Mouse (Mus musculus) 416B (cell line): ENCODE measurements around the gene Gm7073.

ENCODE experiments used
- DNase-seq: peaks from one replicate; pipeline ENCODE4 v3.0.0; 2011; ENCODE audit warnings: low read depth

The Gm7073 gene

GRCm38 (mm10) chrX:60539149-60539548 lies at the start of gene Gm7073:
TSS of gene Gm7073 (minus strand) at chrX:60539249.
- DNase-seq: no peak

DNA sequence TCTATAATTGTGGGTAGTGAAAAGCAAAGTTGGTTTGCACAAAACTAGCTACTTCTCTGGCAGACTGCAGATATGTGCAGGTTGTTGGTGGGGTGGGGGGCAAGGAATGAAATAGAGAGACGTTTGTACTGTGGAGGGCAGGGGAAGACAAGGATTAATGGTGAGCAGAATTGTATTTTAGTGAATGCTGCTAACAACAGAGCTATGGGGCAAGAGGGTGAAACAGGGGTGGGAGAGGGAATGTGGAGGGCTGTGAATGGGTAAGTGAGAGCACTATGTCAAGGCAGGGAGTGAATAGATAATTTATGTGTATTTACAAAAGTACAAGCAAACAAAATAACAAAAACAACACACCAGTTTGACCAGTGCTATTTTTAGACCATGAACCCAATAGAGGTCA lies 31.5 kb upstream of the Gm7073 start:
- no peak for DNase-seq

DNA sequence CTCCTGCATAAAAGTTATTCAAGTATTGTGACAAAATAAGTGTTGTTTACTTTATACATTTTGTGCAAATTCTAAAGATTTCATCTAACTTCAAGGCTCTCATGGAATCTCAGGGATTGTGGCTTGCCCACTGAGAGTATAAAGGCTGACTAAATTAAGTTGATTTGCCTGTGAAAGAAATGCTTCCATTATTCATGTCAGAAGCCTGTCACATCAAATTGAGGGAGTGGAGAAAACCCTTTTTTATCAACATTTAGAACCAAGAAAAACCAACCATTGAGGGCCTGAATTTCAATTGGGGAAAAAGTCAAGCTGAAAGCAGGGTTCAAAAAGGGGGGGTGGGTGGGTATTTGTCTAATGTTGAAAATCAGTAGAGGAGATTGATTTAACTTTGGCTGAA lies 30.0 kb upstream of the Gm7073 start:
- no peak for DNase-seq

GRCm38 (mm10) chrX:60555242-60555641 lies 16.2 kb upstream of the Gm7073 start:
- no peak for DNase-seq

DNA sequence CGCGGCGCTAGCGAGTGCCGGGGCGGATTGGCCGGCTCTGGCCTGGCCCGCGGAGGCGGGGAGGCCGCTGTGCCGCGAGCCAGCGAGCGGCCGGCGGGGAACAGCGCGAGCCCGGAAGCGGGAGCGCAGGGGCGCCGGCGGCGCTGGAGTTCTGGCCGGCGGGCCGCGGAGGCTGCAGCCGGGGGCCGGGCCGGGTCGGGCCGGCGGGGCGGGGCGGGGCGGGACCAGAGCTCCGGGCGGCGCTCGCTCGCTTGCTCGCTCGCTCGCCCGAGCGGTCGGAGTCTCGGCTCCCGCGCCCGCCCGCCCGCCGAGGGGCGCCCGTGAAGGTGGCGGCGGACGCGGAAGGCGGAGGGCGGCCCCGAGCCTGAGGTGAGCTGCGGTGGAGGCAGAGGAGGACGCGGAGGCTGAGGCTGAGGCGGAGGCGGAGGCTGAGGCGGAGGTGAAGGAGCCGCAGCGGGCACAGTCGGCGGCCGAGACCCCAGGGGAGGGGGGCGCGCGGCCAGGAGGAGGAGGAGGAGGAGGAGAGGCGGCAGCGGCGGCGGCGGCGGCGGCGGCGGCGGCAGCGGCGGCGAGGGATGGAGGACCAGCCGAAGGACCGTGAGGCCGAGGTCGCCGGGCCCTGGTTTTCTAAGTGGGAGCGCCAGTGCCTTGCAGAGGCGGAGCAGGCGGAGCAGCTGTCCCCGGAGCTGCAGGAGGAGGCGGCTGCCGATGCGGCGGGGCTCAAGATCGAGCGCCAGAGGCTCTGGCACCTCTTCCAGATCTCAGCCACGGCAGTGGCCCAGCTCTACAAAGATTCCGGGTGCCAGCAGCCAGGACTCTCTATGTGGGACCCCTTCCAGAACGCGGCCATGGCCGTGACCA lies 8.6 kb upstream of the Gm7073 start:
- DNase-seq: no peak

DNA sequence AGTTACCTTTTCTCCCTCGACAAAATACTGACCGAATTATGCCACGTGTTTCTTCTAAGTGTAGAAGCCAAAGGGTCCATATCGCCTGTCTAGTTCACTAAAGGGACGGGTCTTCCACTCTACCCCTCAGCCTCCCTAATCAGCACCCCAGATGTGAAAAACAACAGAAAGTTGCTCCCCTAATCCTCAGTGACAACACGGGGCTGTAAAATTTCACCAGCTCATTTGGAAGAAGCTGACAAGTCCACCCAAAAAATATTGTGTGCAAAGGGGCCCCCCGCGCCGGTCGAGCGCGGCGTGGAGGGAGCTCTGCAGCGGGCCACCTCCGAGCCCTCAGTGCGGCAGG lies 8.0 kb upstream of the Gm7073 start:
- no peak for DNase-seq

- no peak for DNase-seq
Measured at GRCm38 (mm10) chrX:60545906-60546305, 6.9 kb upstream of the Gm7073 start.

DNA sequence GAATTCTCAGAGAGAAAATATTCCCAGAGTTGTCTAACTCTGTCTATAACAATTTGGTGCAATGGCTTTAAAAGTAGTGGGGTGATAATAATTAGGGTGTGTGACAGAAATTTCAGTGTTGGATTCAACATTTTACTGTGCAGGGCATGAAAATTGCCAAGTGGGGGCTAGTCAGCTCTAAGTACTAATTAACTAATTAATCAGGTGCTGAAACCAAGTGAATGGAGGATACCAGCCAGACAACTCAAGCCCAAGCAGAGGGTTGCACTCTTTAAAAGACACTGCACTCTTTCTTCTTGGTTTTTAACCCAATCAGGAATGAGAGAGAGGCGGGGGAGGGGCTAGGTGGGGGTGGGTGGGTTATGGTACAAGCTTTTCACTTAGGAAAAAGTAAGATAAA lies 6.4 kb upstream of the Gm7073 start:
- no peak for DNase-seq

GRCm38 (mm10) chrX:60544098-60544497 lies 5.0 kb upstream of the Gm7073 start:
- no peak for DNase-seq

DNA sequence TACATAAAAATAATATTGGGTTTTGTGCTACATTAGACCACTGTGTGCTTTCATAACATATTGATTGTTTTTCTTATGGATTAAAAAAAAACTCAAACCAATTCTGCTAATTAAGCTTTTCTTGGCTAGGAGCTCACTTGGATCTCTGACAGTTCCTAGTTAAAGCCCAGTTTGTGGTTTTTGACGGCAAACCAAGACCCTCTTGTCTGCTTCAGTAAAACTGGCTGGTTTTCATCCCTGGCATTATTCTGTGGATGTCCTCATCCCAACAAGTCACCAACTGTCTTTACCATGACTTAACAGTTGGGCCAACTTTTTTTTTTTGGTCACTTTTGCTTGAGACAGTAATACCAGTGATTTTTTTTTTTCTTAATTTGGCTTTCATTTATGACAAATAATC lies 3.9 kb upstream of the Gm7073 start:
- no peak for DNase-seq

- peak; percentile 13 for DNase-seq
Measured at GRCm38 (mm10) chrX:60503995-60504394, 35.1 kb downstream of the Gm7073 start.

DNA sequence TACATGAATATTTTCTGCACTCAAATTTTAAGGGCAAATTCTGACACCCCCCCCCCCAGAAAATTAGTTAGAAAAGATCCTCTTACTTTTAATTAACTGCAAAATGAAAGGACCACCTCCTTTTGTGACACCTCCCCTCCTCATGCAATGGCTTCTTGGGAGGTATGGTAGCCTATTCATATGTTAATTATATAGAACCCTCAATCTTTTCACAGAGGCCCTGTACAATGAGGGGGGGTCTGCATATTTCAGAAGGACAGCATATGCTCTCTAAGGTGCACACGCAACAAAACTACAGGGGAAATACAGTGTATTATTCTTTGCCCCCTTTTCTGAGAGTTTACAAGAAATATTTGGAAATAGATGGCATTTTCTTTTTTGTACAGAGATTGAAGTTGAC lies 41.3 kb downstream of the Gm7073 start:
- no peak for DNase-seq

GRCm38 (mm10) chrX:60495308-60495707 lies 43.7 kb downstream of the Gm7073 start:
- no peak for DNase-seq

DNA sequence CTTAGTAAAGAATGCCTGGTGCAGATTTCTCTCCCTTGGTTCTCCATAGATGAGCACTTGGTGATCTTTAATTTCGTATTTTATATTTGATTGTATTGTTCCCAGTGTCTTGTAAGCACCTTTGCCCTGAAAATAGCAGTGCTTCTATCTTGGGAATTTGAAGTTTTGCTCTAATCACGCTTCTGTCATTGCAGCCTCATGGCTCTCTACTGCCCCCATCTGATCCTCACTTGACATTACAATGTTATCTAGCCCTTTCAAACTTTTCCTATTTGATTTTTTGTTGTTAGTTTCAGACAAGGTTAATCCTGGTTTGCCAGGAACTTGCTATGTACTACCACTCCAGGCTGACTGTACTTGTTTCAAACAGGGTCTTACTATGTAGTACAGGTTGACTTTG lies 75.3 kb downstream of the Gm7073 start:
- peak; percentile 31 for DNase-seq

GRCm38 (mm10) chrX:60414563-60415111 lies 124.4 kb downstream of the Gm7073 start:
- no peak for DNase-seq

- peak; percentile 38 for DNase-seq
Measured at GRCm38 (mm10) chrX:60405681-60406080, 133.4 kb downstream of the Gm7073 start.

GRCm38 (mm10) chrX:60404668-60405044 lies 134.4 kb downstream of the Gm7073 start:
- DNase-seq: peak; percentile 91

- peak; percentile 42 for DNase-seq
Measured at GRCm38 (mm10) chrX:60403764-60404667, 135.0 kb downstream of the Gm7073 start.

DNA sequence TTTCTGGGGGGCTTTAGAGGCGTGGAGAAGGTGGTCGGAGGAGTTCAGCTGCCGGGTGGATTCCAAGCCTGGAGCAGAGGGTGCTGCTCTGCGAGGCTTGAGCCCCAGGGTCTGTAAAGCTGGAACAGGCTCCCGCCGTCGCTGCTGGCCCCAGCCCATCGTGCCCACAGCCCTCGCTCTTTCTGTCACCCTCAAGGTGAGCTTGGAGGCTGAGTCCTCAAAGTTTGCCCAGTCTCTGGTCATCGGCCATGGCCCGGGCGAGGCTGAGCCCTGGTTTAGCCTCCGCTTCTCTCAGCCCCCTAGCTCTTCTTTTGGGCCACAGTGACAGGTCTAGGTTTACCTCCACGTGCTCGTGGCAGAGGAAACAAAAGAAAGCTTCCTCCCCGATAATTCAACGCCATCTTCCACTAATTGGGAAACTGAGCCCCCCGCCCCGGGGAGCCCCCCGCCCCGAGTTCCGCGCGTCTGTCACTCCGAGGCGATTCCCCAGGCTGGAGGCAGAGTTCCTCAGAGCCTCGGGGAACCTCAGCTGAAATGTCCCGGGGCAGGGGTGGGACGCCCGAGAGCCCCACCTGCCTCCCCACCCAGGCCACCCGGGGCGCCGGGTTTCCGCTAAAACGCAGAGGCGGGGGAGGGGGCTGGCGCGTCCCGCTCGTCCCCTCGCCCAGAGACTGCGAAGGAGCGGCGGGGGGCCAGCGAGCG lies 135.8 kb downstream of the Gm7073 start:
- DNase-seq: no peak

- DNase-seq: no peak
Measured at GRCm38 (mm10) chrX:60394292-60394691, 144.8 kb downstream of the Gm7073 start.

- no peak for DNase-seq
Measured at GRCm38 (mm10) chrX:60386852-60387251, 152.2 kb downstream of the Gm7073 start.
